Mouse (Mus musculus) hindbrain, postnatal 0 days (tissue): ENCODE measurements around the gene Gm7534. TPM values are rescaled to one million over a fixed set of nuclear protein-coding genes. Genes with fewer than 3 reads are reported as not detected.
"Not testable (repeated sequence)": the region's sequence is repeated elsewhere in the genome, so short reads cannot be mapped to it uniquely, and the experiment has no call there.

ENCODE experiments used
- ATAC-seq: fragments of 200-750 bp; cut with Nextera tagmentation; 2 replicates; pipeline ENCODE4 v1.8.0; 2017; ENCODE audit warnings: mild to moderate bottlenecking, moderate TSS enrichment, moderate library complexity
- DNase-seq: peaks from one replicate; pipeline ENCODE4 v3.0.0-alpha.2; 2015; ENCODE audit warnings: low spot score
- H3K27ac ChIP-seq: fragments of 300-500 bp; sonication (generic); 2 replicates; pipeline ENCODE4 v1.5.1; 2014; ENCODE audit warnings: mild to moderate bottlenecking
- H3K27me3 ChIP-seq: fragments of 300-500 bp; sonication (generic); 2 replicates; pipeline ENCODE4 v1.6.1; 2014; ENCODE audit warnings: low read length, mixed read lengths; ENCODE audit not compliant: insufficient read depth
- H3K36me3 ChIP-seq: fragments of 300-500 bp; sonication (generic); 2 replicates; pipeline ENCODE4 v1.6.1; 2014; ENCODE audit warnings: low read length, mixed read lengths; ENCODE audit not compliant: insufficient read depth
- H3K4me1 ChIP-seq: fragments of 300-500 bp; sonication (generic); 2 replicates; pipeline ENCODE4 v1.6.1; 2014; ENCODE audit warnings: antibody characterized with exemption, low read length, mixed read lengths; ENCODE audit not compliant: insufficient read depth
- H3K4me2 ChIP-seq: fragments of 300-500 bp; sonication (generic); 2 replicates; pipeline ENCODE4 v1.6.1; 2014; ENCODE audit warnings: low read depth, mild to moderate bottlenecking, low read length, moderate library complexity, mixed read lengths
- H3K4me3 ChIP-seq: fragments of 300-500 bp; sonication (generic); 2 replicates; pipeline ENCODE4 v1.5.1; 2014; ENCODE audit warnings: low read length
- H3K9ac ChIP-seq: fragments of 300-500 bp; sonication (generic); replicated peaks from 2 replicates; pipeline ENCODE4 v1.6.1; 2014; ENCODE audit warnings: mild to moderate bottlenecking, low read length, moderate library complexity, mixed read lengths
- H3K9me3 ChIP-seq: fragments of 300-500 bp; sonication (generic); 2 replicates; pipeline ENCODE4 v1.6.1; 2016; ENCODE audit warnings: low read length, mixed read lengths
- CTCF ChIP-seq: IDR thresholded peaks from 2 replicates; pipeline ENCODE4 v1.5.1; 2016; ENCODE audit warnings: antibody characterized with exemption, control low read depth, low read depth
- WGBS: fragments of 180-500 bp; shearing (Covaris S2); extraction: QIAGEN DNeasy Blood & Tissue Kit; methylation state at CpG from one replicate; pipeline ENCODE4 v1.1.7; 2014; 5-methylcytosine and 5-hydroxymethylcytosine counted together
- polyA plus RNA-seq: library from polyadenylated mRNA; unstranded; fragments of >200 nt; fragmentation: Nextera tagmentation; extraction: Ambion mirVana; gene quantifications from 2 replicates; pipeline ENCODE4 v1.2.1, GENCODE M21; 2015
- total RNA-seq: library from RNA; depleted of rRNA; stranded (reverse); fragments of >200 nt; gene quantifications from 2 replicates; pipeline ENCODE4 v1.2.3, GENCODE M21; 2014; rRNA removed

The Gm7534 gene
- total and polyA plus RNA-seq, 2 experiments from 2014 or later = not detected

DNA sequence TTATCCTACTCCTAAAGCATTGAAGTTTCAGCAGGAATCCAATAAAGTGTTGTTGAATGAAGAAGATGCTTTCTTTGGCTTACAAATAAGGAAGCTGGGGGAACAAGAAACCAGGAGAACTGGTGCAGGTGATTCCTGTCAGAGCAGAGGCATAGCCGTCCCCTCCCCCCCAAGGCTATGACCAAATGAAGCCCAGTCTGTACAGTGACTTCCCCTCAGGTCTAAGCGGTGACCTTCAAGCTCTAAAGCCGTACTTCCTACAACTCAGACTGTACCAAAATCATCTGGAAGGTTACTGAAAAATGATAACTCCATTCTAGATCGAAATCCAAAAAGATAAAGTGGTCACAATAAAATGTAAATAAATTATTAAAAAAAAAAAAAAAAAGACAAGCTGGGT, 53.4 kb downstream of the Gm7534 start:
- Histone ChIP-seq H3K4me1 (no peaks in the 10 kb centered on the region), H3K9ac (no peak overlapping the region), H3K27ac (no peak overlapping the region), H3K9me3 (no peaks in the 10 kb centered on the region), H3K4me2 (no peak overlapping the region), H3K4me3 (no peak overlapping the region), H3K36me3 (peaks cover 25% of the 10 kb centered on the region; the same call in 1 of the 2 replicates), H3K27me3 (no peaks in the 10 kb centered on the region)
- no peak for TF ChIP-seq CTCF
- WGBS = 93% methylated on average over 4 of the region's 4 CpGs
- DNase-seq (no peak), ATAC-seq (no peak)

DNA sequence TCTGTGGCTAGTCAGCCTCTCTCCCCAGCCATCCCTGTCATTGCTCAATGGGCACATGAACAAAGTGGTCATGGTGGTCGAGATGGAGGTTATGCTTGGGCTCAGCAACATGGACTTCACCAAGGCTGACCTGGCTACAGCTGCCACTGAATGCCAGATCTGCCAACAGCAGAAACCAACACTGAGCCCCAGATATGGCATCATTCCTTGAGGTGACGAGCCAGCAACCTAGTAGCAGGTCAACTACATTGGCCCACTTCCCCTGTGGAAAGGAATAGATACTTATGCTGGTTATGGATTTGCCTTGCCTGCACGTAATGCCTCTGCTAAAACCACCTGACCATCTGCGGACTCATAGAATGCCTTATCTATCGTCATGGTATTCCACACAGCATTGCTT, 58.5 kb downstream of the Gm7534 start:
- DNase-seq = not testable (repeated sequence)

More for the DNA sequence above, 58.5 kb downstream of the Gm7534 start:
- H3K4me2 ChIP-seq, H3K9me3 ChIP-seq, H3K4me1 ChIP-seq, H3K27me3 ChIP-seq, H3K4me3 ChIP-seq, H3K27ac ChIP-seq, H3K9ac ChIP-seq, ATAC-seq: not testable (repeated sequence)
- peaks cover 21% of the 10 kb centered on the region for H3K36me3 ChIP-seq
- WGBS = 92% methylated on average over 5 of the region's 5 CpGs

Other genes with a start within 250 kb of the Gm7534 start
- gene Hmgn2, start 234.4 kb downstream of the Gm7534 start, total RNA-seq = 195 and 225 TPM in 2 replicates
- gene Hmgn2, start 234.4 kb downstream of the Gm7534 start, polyA plus RNA-seq = 1,094 and 1,203 TPM in 2 replicates
- gene Dhdds, start 202.1 kb downstream of the Gm7534 start, total RNA-seq = 43.1 and 49.5 TPM in 2 replicates
- gene Dhdds, start 202.1 kb downstream of the Gm7534 start, polyA plus RNA-seq = 41.5 and 41.8 TPM in 2 replicates
- not detected in 2 replicates for gene Lin28a, start 184.2 kb downstream of the Gm7534 start, total RNA-seq
- gene Lin28a, start 184.2 kb downstream of the Gm7534 start, polyA plus RNA-seq = 0.05 TPM in 1 of 2 replicates, not detected in the other
- gene Zfp683, start 149.2 kb downstream of the Gm7534 start, total RNA-seq = not detected in 2 replicates
- gene Zfp683, start 149.2 kb downstream of the Gm7534 start, polyA plus RNA-seq = not detected in 2 replicates
- 1.7 and 2.8 TPM in 2 replicates for gene Crybg2, start 142.2 kb downstream of the Gm7534 start, total RNA-seq
- 5.9 and 6.7 TPM in 2 replicates for gene Crybg2, start 142.2 kb downstream of the Gm7534 start, polyA plus RNA-seq
- not detected in 2 replicates for gene Cd52, start 107.9 kb downstream of the Gm7534 start, total RNA-seq
- gene Cd52, start 107.9 kb downstream of the Gm7534 start, polyA plus RNA-seq = 2.7 TPM in 2 replicates
- gene Ubxn11, start 100.4 kb downstream of the Gm7534 start, total RNA-seq = 3.5 and 8.9 TPM in 2 replicates
- 14.0 and 14.6 TPM in 2 replicates for gene Ubxn11, start 100.4 kb downstream of the Gm7534 start, polyA plus RNA-seq
- 220 and 259 TPM in 2 replicates for gene Sh3bgrl3, start 74.2 kb downstream of the Gm7534 start, total RNA-seq
- 553 and 564 TPM in 2 replicates for gene Sh3bgrl3, start 74.2 kb downstream of the Gm7534 start, polyA plus RNA-seq
- gene Cep85, start 15.9 kb downstream of the Gm7534 start, total RNA-seq = 12.9 and 19.6 TPM in 2 replicates
- gene Cep85, start 15.9 kb downstream of the Gm7534 start, polyA plus RNA-seq = 16.2 and 17.8 TPM in 2 replicates
- not detected in 2 replicates for gene Catsper4, start 24.4 kb upstream of the Gm7534 start, total RNA-seq
- 0.11 and 0.20 TPM in 2 replicates for gene Catsper4, start 24.4 kb upstream of the Gm7534 start, polyA plus RNA-seq
- 0.26 TPM in 1 of 2 replicates, not detected in the other for gene Cnksr1, start 35.4 kb upstream of the Gm7534 start, total RNA-seq
- 0.14 and 0.25 TPM in 2 replicates for gene Cnksr1, start 35.4 kb upstream of the Gm7534 start, polyA plus RNA-seq
- 0.31 TPM in 1 of 2 replicates, not detected in the other for gene E130218I03Rik, start 40.7 kb upstream of the Gm7534 start, total RNA-seq
- gene E130218I03Rik, start 40.7 kb upstream of the Gm7534 start, polyA plus RNA-seq = 0.95 and 1.4 TPM in 2 replicates
- gene Zfp593, start 42.6 kb upstream of the Gm7534 start, total RNA-seq = 10.2 and 10.6 TPM in 2 replicates
- gene Zfp593, start 42.6 kb upstream of the Gm7534 start, polyA plus RNA-seq = 11.0 and 12.5 TPM in 2 replicates
- gene Gm30191, start 43.9 kb upstream of the Gm7534 start, total RNA-seq = not detected in 2 replicates
- 0.59 and 0.79 TPM in 2 replicates for gene Gm30191, start 43.9 kb upstream of the Gm7534 start, polyA plus RNA-seq
- 13.7 and 18.4 TPM in 2 replicates for gene Grrp1, start 51.1 kb upstream of the Gm7534 start, total RNA-seq
- gene Grrp1, start 51.1 kb upstream of the Gm7534 start, polyA plus RNA-seq = 11.1 and 12.2 TPM in 2 replicates
- 25.5 and 35.2 TPM in 2 replicates for gene Pdik1l, start 84.9 kb upstream of the Gm7534 start, total RNA-seq
- gene Pdik1l, start 84.9 kb upstream of the Gm7534 start, polyA plus RNA-seq = 23.3 and 24.8 TPM in 2 replicates
- 0.32 and 1.5 TPM in 2 replicates for gene Trim63, start 112.1 kb upstream of the Gm7534 start, total RNA-seq
- 0.84 and 1.1 TPM in 2 replicates for gene Trim63, start 112.1 kb upstream of the Gm7534 start, polyA plus RNA-seq
- 0.43 TPM in 1 of 2 replicates, not detected in the other for gene Slc30a2, start 140.2 kb upstream of the Gm7534 start, total RNA-seq
- gene Slc30a2, start 140.2 kb upstream of the Gm7534 start, polyA plus RNA-seq = 0.09 and 0.18 TPM in 2 replicates
- gene Extl1, start 180.8 kb upstream of the Gm7534 start, total RNA-seq = 0.54 and 1.8 TPM in 2 replicates
- gene Extl1, start 180.8 kb upstream of the Gm7534 start, polyA plus RNA-seq = 0.39 and 0.66 TPM in 2 replicates
- gene Pafah2, start 193.3 kb upstream of the Gm7534 start, total RNA-seq = 12.1 and 17.9 TPM in 2 replicates
- 5.3 and 6.7 TPM in 2 replicates for gene Pafah2, start 193.3 kb upstream of the Gm7534 start, polyA plus RNA-seq